Mouse (Mus musculus) erythroblast, embryonic 14.5 days (primary cell): ENCODE results near the gene Pskh1.

Experiments used
- GATA1 ChIP-seq: IDR thresholded peaks from 2 replicates; pipeline ENCODE4 v1.6.1; 2012; ENCODE audit warnings: low read length, inconsistent platforms, mixed read lengths
- TAL1 ChIP-seq: IDR thresholded peaks from 3 replicates; pipeline ENCODE4 v1.6.1; 2012; ENCODE audit warnings: low read length, inconsistent platforms, mixed read lengths

DNA sequence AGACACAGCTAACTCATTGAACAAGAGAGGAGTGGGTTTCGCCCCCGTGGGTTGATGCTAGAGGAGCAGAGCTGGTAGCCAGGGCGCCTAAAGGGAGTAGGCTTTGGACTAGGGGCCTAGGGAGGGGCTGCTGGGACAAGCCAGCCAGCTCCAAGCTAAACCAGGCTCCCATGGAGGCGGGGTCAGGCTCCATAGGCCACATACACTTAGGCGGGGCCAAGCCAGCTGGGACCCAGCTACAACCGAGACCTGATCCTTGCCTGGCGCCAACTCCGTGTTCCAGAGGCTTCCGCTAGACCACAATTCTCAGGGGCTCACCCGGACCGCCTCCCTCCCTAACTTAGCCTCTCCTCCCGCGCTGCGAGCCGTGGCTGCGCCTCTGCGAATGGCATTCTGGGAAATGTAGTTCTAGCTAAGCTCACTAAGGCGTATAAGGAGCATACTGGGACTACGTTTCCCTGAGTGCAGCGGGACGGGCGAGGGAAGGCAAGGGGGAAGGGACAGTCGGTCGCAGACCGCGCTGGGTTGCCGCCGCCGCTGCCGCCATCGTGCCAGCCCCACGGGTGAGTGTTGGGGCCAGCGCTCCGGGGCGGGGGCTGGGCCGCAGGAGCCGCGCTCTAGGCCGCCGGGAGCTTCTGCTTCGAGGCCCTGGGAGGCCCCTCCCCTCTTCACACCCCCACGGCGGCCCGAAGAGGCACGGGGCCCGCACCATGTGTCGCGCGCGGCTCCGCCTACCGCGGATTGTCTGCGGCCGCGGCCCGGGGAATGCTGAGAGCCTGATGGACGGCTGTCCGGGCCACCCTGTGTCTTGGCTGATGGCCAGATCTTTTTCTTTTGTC, 39.9 kb upstream of the Pskh1 start, which contains the start of gene Nutf2:
- TF ChIP-seq TAL1, result no peak
- no peak for TF ChIP-seq GATA1
